Mouse (Mus musculus): Measurements from ENCODE around the gene Sipa1l3. TPM values are rescaled to one million over a fixed set of nuclear protein-coding genes. Genes with fewer than 3 reads are reported as not detected.

The Sipa1l3 gene
- polyA plus RNA-seq, 1 experiment = 35.4 TPM

- Histone ChIP-seq H3K4me1 (ENCODE audit: control insufficient read depth, insufficient read depth, low read length) (peaks cover 19% of the 10 kb centered on the region), H3K27ac (ENCODE audit: insufficient read depth, low read length) (peak overlapping the region; percentile 78), H3K4me3 (ENCODE audit: insufficient read depth, low read length) (peak overlapping the region; percentile 10; the same call in 1 of the 2 replicates)
- no peak for TF ChIP-seq CTCF (IDR thresholded peaks at IDR 0.05; ENCODE audit: extremely low read depth, insufficient read depth, low read length)
These were observed 205.4 kb downstream of the Sipa1l3 start for GRCm38 (mm10) chr7:29313051-29313450.

GRCm38 (mm10) chr7:29309749-29310148 lies 208.7 kb downstream of the Sipa1l3 start:
- Histone ChIP-seq H3K27ac (ENCODE audit: insufficient read depth, low read length) (no peak overlapping the region), H3K4me1 (ENCODE audit: control insufficient read depth, insufficient read depth, low read length) (peaks cover 7% of the 10 kb centered on the region), H3K4me3 (ENCODE audit: insufficient read depth, low read length) (peak overlapping the region; percentile 45)
- TF ChIP-seq CTCF (IDR thresholded peaks at IDR 0.05; ENCODE audit: extremely low read depth, insufficient read depth, low read length) (no peak), POLR2A (IDR thresholded peaks at IDR 0.05; ENCODE audit: extremely low read depth, insufficient read depth, low read length) (no peak)

- no peak for TF ChIP-seq CTCF (IDR thresholded peaks at IDR 0.05; ENCODE audit: extremely low read depth, insufficient read depth, low read length)
- TF ChIP-seq POLR2A (IDR thresholded peaks at IDR 0.05; ENCODE audit: extremely low read depth, insufficient read depth, low read length) = no peak
- Histone ChIP-seq H3K27ac (ENCODE audit: insufficient read depth, low read length) (peak overlapping the region; percentile 73; the same call in 1 of the 2 replicates), H3K4me3 (ENCODE audit: insufficient read depth, low read length) (peak overlapping the region; percentile 45), H3K4me1 (ENCODE audit: control insufficient read depth, insufficient read depth, low read length) (peaks cover 3% of the 10 kb centered on the region; the same call in 1 of the 2 replicates)
These were observed 209.2 kb downstream of the Sipa1l3 start for GRCm38 (mm10) chr7:29309221-29309721.

- Histone ChIP-seq H3K4me1 (ENCODE audit: control insufficient read depth, insufficient read depth, low read length) (peaks cover 2% of the 10 kb centered on the region; the same call in 1 of the 2 replicates), H3K27ac (ENCODE audit: insufficient read depth, low read length) (no peak overlapping the region)
These were observed 210.9 kb downstream of the Sipa1l3 start for GRCm38 (mm10) chr7:29307350-29308104.

GRCm38 (mm10) chr7:29306619-29307018 lies 211.8 kb downstream of the Sipa1l3 start:
- TF ChIP-seq POLR2A (IDR thresholded peaks at IDR 0.05; ENCODE audit: extremely low read depth, insufficient read depth, low read length) = no peak
- TF ChIP-seq CTCF (IDR thresholded peaks at IDR 0.05; ENCODE audit: extremely low read depth, insufficient read depth, low read length) = peak; percentile 30; the same call in 1 of the 2 replicates
- Histone ChIP-seq H3K4me3 (ENCODE audit: insufficient read depth, low read length) (no peak overlapping the region; the same call in 1 of the 2 replicates), H3K4me1 (ENCODE audit: control insufficient read depth, insufficient read depth, low read length) (peaks cover 2% of the 10 kb centered on the region; the same call in 1 of the 2 replicates), H3K27ac (ENCODE audit: insufficient read depth, low read length) (no peak overlapping the region)

More at GRCm38 (mm10) chr7:29307350-29308104, 210.9 kb downstream of the Sipa1l3 start:
- peak overlapping the region; percentile 45 for H3K4me3 ChIP-seq (ENCODE audit: insufficient read depth, low read length)
- no peak for TF ChIP-seq CTCF (IDR thresholded peaks at IDR 0.05; ENCODE audit: extremely low read depth, insufficient read depth, low read length)
- TF ChIP-seq POLR2A (IDR thresholded peaks at IDR 0.05; ENCODE audit: extremely low read depth, insufficient read depth, low read length) = 0 out of 2 replicates have a peak, but pooled peaks have one; percentile 24

GRCm38 (mm10) chr7:29306108-29306507 lies 212.3 kb downstream of the Sipa1l3 start:
- H3K27ac ChIP-seq (ENCODE audit: insufficient read depth, low read length) = no peak overlapping the region
- TF ChIP-seq POLR2A (IDR thresholded peaks at IDR 0.05; ENCODE audit: extremely low read depth, insufficient read depth, low read length) = no peak
- no peak for TF ChIP-seq CTCF (IDR thresholded peaks at IDR 0.05; ENCODE audit: extremely low read depth, insufficient read depth, low read length)
- peak overlapping the region; percentile 7; the same call in 1 of the 2 replicates for H3K4me3 ChIP-seq (ENCODE audit: insufficient read depth, low read length)
- peaks cover 2% of the 10 kb centered on the region; the same call in 1 of the 2 replicates for H3K4me1 ChIP-seq (ENCODE audit: control insufficient read depth, insufficient read depth, low read length)

GRCm38 (mm10) chr7:29305263-29305988 lies 213.0 kb downstream of the Sipa1l3 start:
- no peak overlapping the region for H3K27ac ChIP-seq (ENCODE audit: insufficient read depth, low read length)
- peaks cover 2% of the 10 kb centered on the region; the same call in 1 of the 2 replicates for H3K4me1 ChIP-seq (ENCODE audit: control insufficient read depth, insufficient read depth, low read length)

GRCm38 (mm10) chr7:29304463-29305262 lies 213.8 kb downstream of the Sipa1l3 start:
- H3K27ac ChIP-seq (ENCODE audit: insufficient read depth, low read length) = no peak overlapping the region; the same call in 1 of the 2 replicates
- TF ChIP-seq POLR2A (IDR thresholded peaks at IDR 0.05; ENCODE audit: extremely low read depth, insufficient read depth, low read length) (0 out of 2 replicates have a peak, but pooled peaks have one; percentile 3), CTCF (IDR thresholded peaks at IDR 0.05; ENCODE audit: extremely low read depth, insufficient read depth, low read length) (no peak)
- peak overlapping the region; percentile 93 for H3K4me3 ChIP-seq (ENCODE audit: insufficient read depth, low read length)
- peaks cover 2% of the 10 kb centered on the region; the same call in 1 of the 2 replicates for H3K4me1 ChIP-seq (ENCODE audit: control insufficient read depth, insufficient read depth, low read length)

More at GRCm38 (mm10) chr7:29305263-29305988, 213.0 kb downstream of the Sipa1l3 start:
- peak overlapping the region; percentile 93 for H3K4me3 ChIP-seq (ENCODE audit: insufficient read depth, low read length)
- TF ChIP-seq CTCF (IDR thresholded peaks at IDR 0.05; ENCODE audit: extremely low read depth, insufficient read depth, low read length) (no peak), POLR2A (IDR thresholded peaks at IDR 0.05; ENCODE audit: extremely low read depth, insufficient read depth, low read length) (no peak)

Measured in cortical plate, adult 2 months (tissue).